Mouse (Mus musculus) v-Abl transformed pro-B cells (cell line): Measurements from ENCODE around the gene Gm4133.
"Not testable (repeated sequence)": the region's sequence is repeated elsewhere in the genome, so short reads cannot be mapped to it uniquely, and the experiment has no call there.

Experiments used
- in situ Hi-C, 2 experiments: fragments of 400-800 bp; cut with MboI; formaldehyde crosslinking; loops; one replicate each; pipeline ENCODE4 v1.15.1; 2025; ENCODE audit not compliant: unreplicated experiment in 2 of 2

Gm4133 gene

DNA sequence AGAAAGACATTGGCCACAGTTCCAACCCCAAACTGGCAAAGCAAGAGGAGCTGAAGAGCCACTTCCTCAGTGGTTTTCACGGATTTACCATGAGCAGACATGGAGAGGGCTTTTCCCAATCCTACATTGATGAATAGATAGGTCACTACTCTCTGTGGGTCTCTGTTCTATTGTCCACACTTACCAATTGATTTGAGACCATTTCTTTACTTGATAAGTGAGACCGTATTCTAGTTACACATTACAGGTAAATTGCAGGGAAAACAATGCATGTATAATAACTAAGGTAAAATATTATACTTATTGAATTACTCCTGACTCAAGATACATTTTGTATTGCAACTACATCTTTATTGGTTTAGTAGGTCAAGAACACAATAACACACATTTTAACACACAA is at the start of gene Gm4133:
TSS of gene Gm4133 (minus strand) at position 101 of the 400 bp plus-strand sequence.
- in situ Hi-C loops: not testable (repeated sequence)

DNA sequence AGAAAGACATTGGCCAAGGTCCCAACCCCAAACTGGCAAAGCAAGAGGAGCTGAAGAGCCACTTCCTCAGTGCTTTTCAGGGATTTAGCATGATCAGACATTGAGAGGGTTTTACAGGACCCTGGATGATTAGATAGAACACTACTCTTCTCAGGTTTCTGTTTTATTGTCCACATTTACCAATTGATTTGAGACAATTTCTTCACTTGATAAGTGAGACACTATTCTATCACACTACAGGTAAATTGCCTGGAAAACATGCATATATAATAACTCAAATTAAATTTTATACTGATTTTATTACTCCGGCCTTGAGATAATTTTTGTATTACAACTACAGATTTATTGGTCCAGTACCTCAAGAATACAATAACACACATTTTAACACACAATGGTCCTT is 41.4 kb upstream of the Gm4133 start, which contains the start of gene Gm5728:
TSS of gene Gm5728 (minus strand) at position 101 of the 400 bp plus-strand sequence.
- in situ Hi-C loops: not testable (repeated sequence)
